Mouse (Mus musculus): Measurements from ENCODE around the gene Rec8. TPM values are rescaled to one million over a fixed set of nuclear protein-coding genes. Genes with fewer than 3 reads are reported as not detected.

Rec8 gene
- 1 to 10 TPM; 1.2 to 2.7 TPM for total RNA-seq (2021)

GRCm38 (mm10) chr14:55617822-55618221, at the start of gene Rec8:
TSS of gene Rec8 (plus strand) at chr14:55618037.
- DNase-seq (ENCODE audit: extremely low spot score in 1 of 2, low spot score in 1 of 2), result no peak

GRCm38 (mm10) chr14:55570588-55570987, 47.2 kb upstream of the Rec8 start:
- no peak for DNase-seq (ENCODE audit: extremely low spot score in 1 of 2, low spot score in 1 of 2)

- no peak for DNase-seq (ENCODE audit: extremely low spot score in 1 of 2, low spot score in 1 of 2)
Observed at GRCm38 (mm10) chr14:55571760-55572159, 46.1 kb upstream of the Rec8 start.

GRCm38 (mm10) chr14:55575302-55575701, 42.5 kb upstream of the Rec8 start, which contains the start of gene Fitm1:
TSS of gene Fitm1 (plus strand) at chr14:55575617.
- DNase-seq (ENCODE audit: extremely low spot score in 1 of 2, low spot score in 1 of 2), result no peak

GRCm38 (mm10) chr14:55575711-55576110, 42.1 kb upstream of the Rec8 start:
- DNase-seq (ENCODE audit: extremely low spot score in 1 of 2, low spot score in 1 of 2), result no peak

- no peak for DNase-seq (ENCODE audit: extremely low spot score in 1 of 2, low spot score in 1 of 2)
Observed at GRCm38 (mm10) chr14:55576376-55576775, 41.5 kb upstream of the Rec8 start.

GRCm38 (mm10) chr14:55577871-55578667, 39.8 kb upstream of the Rec8 start, which contains the start of gene Psme1:
TSS of gene Psme1 (plus strand) at chr14:55578123.
- DNase-seq (ENCODE audit: extremely low spot score in 1 of 2, low spot score in 1 of 2), result peak; percentile 54 to 64

GRCm38 (mm10) chr14:55578668-55579269, 39.1 kb upstream of the Rec8 start:
- no peak for DNase-seq (ENCODE audit: extremely low spot score in 1 of 2, low spot score in 1 of 2)

GRCm38 (mm10) chr14:55579511-55580496, 38.0 kb upstream of the Rec8 start:
- no peak for DNase-seq (ENCODE audit: extremely low spot score in 1 of 2, low spot score in 1 of 2)

- no peak for DNase-seq (ENCODE audit: extremely low spot score in 1 of 2, low spot score in 1 of 2)
Observed at GRCm38 (mm10) chr14:55580731-55581130, 37.1 kb upstream of the Rec8 start.

GRCm38 (mm10) chr14:55581981-55582681, 35.7 kb upstream of the Rec8 start:
- DNase-seq (ENCODE audit: extremely low spot score in 1 of 2, low spot score in 1 of 2), result no peak

GRCm38 (mm10) chr14:55584303-55584701, 33.5 kb upstream of the Rec8 start:
- DNase-seq (ENCODE audit: extremely low spot score in 1 of 2, low spot score in 1 of 2), result no peak

GRCm38 (mm10) chr14:55584702-55585565, 32.9 kb upstream of the Rec8 start, which contains the start of gene Emc9:
TSS of gene Emc9 (minus strand) at chr14:55585302.
- DNase-seq (ENCODE audit: extremely low spot score in 1 of 2, low spot score in 1 of 2), result peak; percentile 42 to 54

- no peak for DNase-seq (ENCODE audit: extremely low spot score in 1 of 2, low spot score in 1 of 2)
Observed at GRCm38 (mm10) chr14:55585566-55585960, 32.3 kb upstream of the Rec8 start.

- no peak for DNase-seq (ENCODE audit: extremely low spot score in 1 of 2, low spot score in 1 of 2)
Observed at GRCm38 (mm10) chr14:55586149-55586548, 31.7 kb upstream of the Rec8 start.

GRCm38 (mm10) chr14:55589271-55589670, 28.6 kb upstream of the Rec8 start:
- DNase-seq (ENCODE audit: extremely low spot score in 1 of 2, low spot score in 1 of 2), result no peak

- DNase-seq (ENCODE audit: extremely low spot score in 1 of 2, low spot score in 1 of 2), result no peak
Observed at GRCm38 (mm10) chr14:55589771-55590448, 27.9 kb upstream of the Rec8 start.

- peak; percentile 75 to 77 for DNase-seq (ENCODE audit: extremely low spot score in 1 of 2, low spot score in 1 of 2)
Observed at GRCm38 (mm10) chr14:55590748-55591330, 27.0 kb upstream of the Rec8 start, which contains the start of gene Psme2. TSS of gene Psme2 (minus strand) at chr14:55591113.

All from layer of hippocampus, postnatal 25 days (tissue).